Mouse (Mus musculus) kidney, postnatal 10 days (tissue): ENCODE results near the gene Rab22a.
A peak's percentile ranks its signal among the peaks of the same experiment; 100 is the strongest.

Experiments used
- DNase-seq: peaks from one replicate; pipeline ENCODE4 v3.0.0; 2021; ENCODE audit warnings: mixed read lengths

Rab22a gene

DNA sequence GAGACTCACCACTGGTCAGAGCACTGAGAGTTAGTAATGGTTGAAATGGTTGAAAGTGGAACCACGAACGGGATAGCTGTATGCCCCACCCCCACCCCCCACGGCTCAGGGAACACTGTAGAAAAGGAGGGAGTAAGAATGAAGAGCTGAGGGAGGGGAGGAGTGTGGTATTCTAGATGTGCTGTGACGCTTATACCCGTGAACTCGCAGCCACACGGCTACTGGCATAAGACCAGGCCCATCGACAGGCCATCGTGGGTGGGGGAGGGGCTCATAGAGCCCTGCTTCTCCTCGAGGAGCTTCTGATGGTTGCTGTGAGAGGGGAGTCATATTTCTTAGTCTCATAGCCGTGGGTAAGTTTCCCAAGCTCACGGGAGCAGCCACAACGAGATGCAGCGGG lies 64.8 kb downstream of the Rab22a start:
- DNase-seq, result no peak

DNA sequence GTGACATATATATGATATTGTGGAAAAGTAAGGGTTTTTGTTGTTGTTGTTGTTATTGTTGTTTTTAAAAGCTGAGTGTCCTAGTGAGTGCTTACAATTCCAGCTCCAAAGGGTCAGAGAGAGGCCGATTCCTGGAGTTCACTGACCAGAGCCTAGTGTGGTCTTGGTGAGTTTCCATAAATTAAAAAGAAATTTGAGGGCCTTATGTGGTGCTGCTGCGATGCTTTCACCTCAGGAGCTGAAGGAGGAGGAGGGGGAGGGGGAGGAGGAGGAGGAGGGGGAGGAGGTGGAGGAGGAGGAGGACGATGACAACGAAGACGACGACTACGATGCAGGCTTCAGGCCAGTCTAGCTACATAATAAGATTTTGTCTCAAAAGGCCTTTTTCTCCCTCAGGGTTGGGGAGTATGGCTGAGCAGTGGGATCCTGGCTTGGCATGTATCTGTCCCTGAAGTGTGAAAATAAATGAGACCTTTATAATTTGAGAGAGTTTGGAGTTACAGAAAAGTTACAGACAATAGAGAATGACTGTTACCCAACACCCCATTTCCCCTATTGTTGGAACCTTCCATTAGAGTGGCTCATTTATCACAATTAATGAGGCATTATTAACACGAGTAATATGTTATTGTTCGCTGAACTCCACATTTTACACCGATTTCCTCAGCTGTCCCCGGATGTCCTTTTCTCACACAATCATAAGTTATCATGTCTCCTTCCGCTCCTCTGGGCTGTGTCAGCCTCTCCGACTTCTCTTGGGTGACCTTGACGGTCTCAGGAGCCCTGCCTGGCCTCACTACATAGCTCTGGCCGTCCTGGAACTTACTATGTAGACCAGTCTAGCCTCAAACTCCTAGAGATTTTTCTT lies 65.6 kb downstream of the Rab22a start:
- DNase-seq, result no peak

DNA sequence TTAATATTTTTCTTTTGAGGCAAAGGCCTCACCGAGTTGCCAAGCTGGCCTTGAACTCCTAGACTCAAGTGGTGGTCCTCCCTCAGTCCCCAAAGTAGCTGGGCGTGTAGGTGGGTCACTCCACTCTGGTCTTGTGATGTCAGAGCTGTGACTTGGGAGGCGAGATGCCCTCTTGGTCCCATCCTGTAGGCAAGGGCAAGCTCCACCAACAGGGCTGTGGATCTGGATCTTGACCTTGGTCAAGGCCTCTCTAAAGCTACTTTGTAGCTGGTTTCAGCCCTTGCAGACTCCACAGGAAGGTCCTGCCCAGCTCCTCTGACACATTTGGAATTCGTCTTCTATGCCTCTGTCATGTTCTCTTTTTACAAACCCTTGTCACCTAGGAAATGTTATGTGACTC lies 66.3 kb downstream of the Rab22a start:
- DNase-seq, result no peak

DNA sequence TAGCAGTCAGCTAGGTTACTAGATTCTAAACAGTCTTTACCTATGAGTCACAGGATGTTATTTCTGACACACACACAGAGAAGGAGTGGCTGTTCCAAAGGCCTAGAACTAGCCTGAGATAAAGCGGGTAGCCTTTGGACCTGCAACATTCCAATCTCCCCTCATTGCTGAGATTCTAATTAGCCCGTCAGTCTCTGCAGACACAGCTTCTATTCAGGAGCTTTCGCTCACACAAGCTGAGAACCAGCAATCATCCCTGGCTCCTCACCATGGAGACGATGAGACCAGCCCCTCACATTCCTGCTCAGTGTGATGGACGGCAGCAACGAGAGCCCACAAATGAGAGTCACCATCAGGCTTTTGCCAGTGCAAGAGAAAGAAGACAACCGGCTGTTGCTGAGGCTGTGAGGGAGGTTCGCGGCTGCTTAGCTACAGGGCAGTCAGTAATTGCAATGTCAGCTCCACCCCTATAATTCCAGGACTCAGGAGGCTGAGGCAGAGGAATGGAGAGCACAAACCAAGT lies 70.9 kb downstream of the Rab22a start:
- DNase-seq, result peak; percentile 20

DNA sequence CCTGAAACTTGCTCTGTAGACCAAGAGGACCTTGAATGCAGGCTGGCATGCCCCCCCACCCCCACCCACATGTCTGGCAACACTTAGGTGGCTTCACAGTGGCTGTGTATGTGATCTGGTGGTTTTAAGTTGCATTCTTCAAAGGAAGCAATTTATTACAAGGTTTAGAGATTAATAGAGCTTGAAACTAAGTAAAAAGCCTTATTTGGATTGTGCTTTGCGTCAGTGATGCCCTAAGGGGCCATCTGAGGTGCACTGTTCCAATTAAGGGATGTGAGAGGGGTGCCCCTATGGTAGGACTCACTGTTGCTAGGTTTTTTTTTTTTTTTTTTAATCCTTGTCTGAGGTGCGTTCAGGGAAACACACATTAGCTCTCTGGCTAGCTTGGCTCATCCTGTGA lies 74.9 kb downstream of the Rab22a start:
- no peak for DNase-seq

DNA sequence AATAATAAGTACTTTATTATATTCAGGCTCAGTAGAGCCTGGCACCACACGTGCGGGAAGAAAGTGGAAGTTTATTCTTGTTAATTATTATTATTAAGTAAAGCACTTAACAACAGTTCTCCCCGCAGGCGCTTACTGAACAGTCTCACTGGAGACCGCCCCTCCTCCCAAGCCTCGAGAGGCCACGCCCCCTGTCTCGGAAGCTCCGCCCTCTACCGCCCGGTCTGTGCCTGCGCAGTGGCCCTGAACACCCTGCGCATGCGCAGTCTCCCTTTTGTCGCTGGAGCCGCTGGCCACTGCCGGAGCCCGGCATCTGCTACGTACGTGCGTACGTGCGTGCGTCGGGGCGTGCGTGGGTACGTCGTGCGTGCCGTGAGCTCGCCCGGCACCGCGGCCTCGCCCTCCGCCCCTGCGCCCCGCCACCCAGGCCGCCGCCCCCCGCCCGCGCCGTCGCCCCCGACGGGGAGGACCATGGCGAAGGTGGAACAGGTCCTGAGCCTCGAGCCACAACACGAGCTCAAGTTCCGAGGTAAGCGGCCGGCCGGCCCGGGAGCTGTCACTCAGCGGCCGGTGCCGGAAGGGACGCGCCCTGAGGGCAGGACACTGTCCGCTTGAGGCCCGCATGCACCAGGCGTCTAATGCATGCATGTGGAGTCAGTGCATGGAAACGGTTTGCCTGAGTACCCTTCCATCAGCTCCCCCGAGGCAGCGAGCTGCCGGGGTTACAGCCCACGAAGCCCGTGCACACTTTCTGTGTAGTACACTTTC lies 77.8 kb downstream of the Rab22a start, which contains the start of gene Vapb:
Vapb (plus strand) TSS at position 290 of the 768 bp plus-strand sequence.
- DNase-seq, result peak; percentile 100

DNA sequence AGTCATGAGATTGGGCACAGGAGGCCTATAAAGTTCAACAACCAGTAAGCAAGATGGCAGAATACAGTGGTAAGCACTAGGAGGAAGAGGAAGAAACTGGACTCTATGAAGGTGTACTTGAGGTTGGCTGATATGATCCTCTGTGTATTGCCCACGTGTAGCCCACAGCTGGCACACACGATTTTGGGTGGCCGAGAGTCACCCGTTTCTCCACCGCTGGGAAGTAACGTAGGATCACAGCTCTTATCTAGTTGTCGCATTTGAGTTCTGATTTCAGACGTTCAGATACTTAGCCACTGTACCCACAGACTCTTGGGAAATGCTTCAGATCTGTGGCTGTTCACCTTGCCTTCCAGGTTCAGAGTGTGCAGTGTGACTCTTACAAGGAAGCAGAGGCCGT lies 78.7 kb downstream of the Rab22a start:
- DNase-seq, result no peak

DNA sequence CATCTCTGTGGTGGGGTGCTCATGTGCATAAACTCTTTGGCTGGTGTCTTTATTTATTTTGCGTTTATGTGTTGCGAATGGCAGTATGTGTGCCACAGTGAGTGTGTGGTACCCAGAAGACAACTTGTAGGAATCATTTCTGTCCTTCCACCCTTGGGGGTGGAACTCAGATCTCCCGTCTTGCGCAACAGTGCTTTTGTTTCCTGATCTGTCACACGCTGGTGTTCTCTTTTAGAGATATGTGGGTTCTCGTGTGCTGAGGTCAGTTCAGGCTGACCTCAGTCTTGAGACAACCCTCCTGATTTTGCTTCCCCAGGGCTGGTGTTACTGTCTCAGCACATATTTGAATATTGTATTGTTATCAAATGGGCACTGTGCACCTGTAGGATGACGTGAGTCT lies 79.5 kb downstream of the Rab22a start:
- no peak for DNase-seq

DNA sequence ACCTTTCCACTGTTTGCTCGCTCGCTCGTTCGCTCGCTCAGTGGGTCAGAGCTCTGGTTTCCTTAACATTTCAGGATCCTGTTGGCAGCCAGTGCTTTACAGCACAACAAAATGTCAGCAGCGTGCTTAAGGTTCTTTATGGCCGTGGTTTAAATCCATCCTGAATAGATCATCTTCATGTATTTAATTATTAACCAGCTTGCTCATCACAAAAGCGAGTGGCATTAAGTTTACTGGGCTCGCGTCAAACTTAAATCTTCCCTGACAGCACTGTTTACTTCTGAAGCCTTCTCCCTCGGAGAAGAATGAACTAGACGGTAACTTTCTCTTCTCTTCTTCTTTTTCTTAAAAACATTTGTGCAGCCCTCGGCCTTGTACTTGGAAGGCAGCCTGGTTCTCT lies 82.5 kb downstream of the Rab22a start:
- no peak for DNase-seq

DNA sequence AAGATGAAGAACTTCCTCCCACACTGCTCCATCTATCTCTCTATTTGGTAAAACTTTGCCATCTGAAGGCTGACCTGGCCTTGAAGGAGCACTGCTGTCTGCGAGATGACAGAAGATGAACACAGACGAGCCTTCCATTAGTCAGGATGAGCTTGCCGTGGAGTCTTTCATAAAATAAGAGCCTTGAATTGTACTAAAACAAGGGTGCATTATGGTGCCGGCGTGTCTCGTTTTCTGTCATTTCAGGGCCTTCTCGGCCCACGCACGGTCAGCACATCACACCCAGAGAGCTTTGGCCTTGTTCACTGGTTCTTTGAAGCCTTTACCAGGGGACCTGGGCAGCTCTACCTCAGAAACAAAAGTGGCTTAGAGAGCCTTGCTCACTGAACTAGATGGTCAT lies 83.2 kb downstream of the Rab22a start:
- no peak for DNase-seq

DNA sequence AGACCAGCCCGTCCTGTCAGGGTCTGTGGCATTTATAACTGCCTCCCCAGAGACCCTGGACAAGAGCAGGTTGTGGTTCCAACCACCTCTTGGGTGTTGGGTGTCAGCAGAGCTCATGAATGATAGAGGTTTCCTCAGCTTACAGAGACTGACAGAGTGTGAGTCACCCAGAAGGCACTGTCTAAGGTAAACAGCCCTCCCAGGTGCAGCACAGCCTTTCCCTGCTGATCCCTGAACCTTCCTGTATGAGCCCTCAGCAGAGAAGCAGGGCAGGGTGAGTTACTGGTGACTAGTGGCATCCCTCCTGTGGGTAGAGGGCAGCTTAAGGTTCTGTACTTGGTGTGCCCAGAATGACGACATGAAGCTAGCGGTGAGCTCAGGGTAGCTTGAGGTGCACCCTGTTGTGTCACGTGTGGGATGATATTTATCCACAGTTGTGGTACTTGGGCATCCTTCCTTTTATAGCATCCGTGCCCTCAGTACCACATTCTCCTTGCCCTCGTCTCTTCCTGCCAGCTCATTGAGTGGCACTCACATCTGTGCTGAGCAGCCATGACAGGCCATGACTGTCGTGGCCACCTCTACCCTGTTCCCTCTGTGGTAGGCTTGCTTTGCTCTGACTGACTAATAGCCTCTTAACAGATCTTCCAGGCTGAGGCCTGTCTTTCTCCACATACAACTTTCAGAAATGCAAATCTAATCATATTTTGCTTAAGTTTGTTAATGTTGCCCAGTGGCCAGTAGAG lies 84.7 kb downstream of the Rab22a start:
- DNase-seq, result no peak

DNA sequence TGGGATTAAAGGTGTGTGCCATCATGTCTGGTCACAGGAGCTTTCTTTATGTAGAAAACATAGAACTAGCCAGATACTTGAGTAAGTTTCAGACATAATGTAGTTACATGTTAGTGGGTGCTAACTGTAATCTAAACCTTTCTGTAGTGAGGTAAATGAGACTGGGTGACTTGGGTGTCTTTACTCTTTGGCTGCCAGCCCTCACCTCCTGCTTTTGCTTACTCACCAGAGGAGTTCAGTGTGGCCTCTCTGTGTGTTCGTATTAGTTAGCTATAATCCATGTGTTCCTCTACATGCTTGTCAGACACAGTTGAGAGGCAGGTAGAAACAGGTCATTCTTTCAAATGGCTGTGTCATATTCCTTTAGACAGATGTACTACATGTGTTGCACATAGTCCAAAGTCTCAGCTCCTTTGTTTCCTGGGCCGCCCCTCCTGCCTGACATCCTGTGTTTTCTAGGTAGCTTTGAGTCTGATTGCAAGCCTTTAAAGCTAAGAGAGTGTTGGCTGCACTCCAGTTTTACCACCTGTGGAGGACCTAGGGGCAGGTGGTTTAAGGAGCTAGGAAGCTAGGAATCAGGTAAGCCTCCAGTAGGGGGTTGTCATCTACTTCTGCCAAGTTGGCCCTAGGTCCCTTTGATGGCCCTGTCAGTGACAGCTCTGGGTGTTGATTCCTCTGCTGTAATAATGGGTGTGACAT lies 89.5 kb downstream of the Rab22a start:
- DNase-seq, result no peak

DNA sequence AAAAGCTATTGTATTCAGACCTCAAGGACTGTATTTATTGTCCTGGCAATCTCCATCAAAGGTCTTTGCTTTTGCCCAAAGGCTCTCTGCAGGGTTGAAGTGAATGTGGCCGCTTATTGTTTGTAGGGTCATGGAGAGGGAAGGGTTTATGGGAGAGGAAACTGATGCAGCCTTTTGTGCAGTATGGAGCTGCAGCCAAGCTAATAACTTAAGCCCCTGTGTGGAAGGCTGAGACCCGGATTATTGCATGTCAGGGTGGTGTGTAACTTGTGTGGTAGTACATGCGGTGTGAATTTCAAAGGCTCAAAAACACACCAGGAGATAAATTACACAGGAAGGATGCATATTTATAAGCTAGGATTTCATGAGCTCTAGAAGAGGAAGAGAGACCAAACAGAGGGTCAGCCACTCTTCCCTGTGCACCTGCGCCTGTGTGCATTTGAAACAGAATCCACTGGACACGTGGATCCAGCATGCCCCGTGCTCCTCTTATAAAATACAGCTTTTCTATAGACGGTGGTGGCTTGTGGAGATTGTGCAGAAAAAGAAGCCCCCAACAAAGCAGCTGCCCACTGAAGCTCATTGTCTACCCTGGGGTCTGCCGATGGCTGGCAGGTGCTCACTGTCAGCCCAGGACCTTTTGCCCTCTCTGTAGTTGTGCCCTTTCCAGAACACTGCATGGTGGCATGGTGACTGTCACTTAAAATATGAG lies 96.0 kb downstream of the Rab22a start:
- DNase-seq, result no peak
